Mouse (Mus musculus) lung, adult 18-20 months (tissue): Measurements from ENCODE around the gene Mrtfa.

Experiments
- DNase-seq, 2 experiments: peaks; one replicate each; pipeline ENCODE4 v3.0.0; 2022; ENCODE audit warnings: mixed read lengths in 2 of 2

The Mrtfa gene

GRCm38 (mm10) chr15:81098689-81099088, 91.9 kb downstream of the Mrtfa start:
- DNase-seq: no peak

- no peak for DNase-seq
Observed at GRCm38 (mm10) chr15:81097896-81098295, 92.7 kb downstream of the Mrtfa start.

GRCm38 (mm10) chr15:81097456-81097855, 93.1 kb downstream of the Mrtfa start:
- DNase-seq: peak; percentile 19 to 30

GRCm38 (mm10) chr15:81096329-81097055, 94.1 kb downstream of the Mrtfa start:
- DNase-seq: peak in 1 of 2 experiments; percentile 40

GRCm38 (mm10) chr15:81093032-81093431, 97.5 kb downstream of the Mrtfa start:
- no peak for DNase-seq

- peak in 1 of 2 experiments; percentile 14 for DNase-seq
Observed at GRCm38 (mm10) chr15:81091718-81092117, 98.8 kb downstream of the Mrtfa start.

GRCm38 (mm10) chr15:81087529-81087928, 103.0 kb downstream of the Mrtfa start:
- no peak for DNase-seq

- DNase-seq: peak; percentile 35 to 59
Observed at GRCm38 (mm10) chr15:81086644-81087480, 103.7 kb downstream of the Mrtfa start.

- DNase-seq: no peak
Observed at GRCm38 (mm10) chr15:81083826-81084225, 106.7 kb downstream of the Mrtfa start.

GRCm38 (mm10) chr15:81083281-81083680, 107.3 kb downstream of the Mrtfa start:
- DNase-seq: peak in 1 of 2 experiments; percentile 21

GRCm38 (mm10) chr15:81081216-81081615, 109.3 kb downstream of the Mrtfa start:
- no peak for DNase-seq

GRCm38 (mm10) chr15:81080405-81080804, 110.2 kb downstream of the Mrtfa start:
- DNase-seq: no peak

GRCm38 (mm10) chr15:81079255-81079654, 111.3 kb downstream of the Mrtfa start:
- DNase-seq: no peak

GRCm38 (mm10) chr15:81077551-81077950, 113.0 kb downstream of the Mrtfa start:
- DNase-seq: no peak

- no peak for DNase-seq
Observed at GRCm38 (mm10) chr15:81074543-81074942, 116.0 kb downstream of the Mrtfa start.

GRCm38 (mm10) chr15:81073751-81074150, 116.8 kb downstream of the Mrtfa start:
- no peak for DNase-seq

GRCm38 (mm10) chr15:81072748-81073147, 117.8 kb downstream of the Mrtfa start:
- DNase-seq: no peak

GRCm38 (mm10) chr15:81070470-81070869, 120.1 kb downstream of the Mrtfa start:
- DNase-seq: no peak

- no peak for DNase-seq
Observed at GRCm38 (mm10) chr15:81068641-81069381, 121.7 kb downstream of the Mrtfa start.

GRCm38 (mm10) chr15:81067761-81068160, 122.8 kb downstream of the Mrtfa start:
- no peak for DNase-seq

- peak; percentile 27 to 32 for DNase-seq
Observed at GRCm38 (mm10) chr15:81066976-81067375, 123.6 kb downstream of the Mrtfa start.

GRCm38 (mm10) chr15:81064661-81065060, 125.9 kb downstream of the Mrtfa start:
- peak; percentile 36 to 68 for DNase-seq

- DNase-seq: peak in 1 of 2 experiments; percentile 38
Observed at GRCm38 (mm10) chr15:81064143-81064542, 126.4 kb downstream of the Mrtfa start.
